Mouse (Mus musculus) hindbrain, postnatal 0 days (tissue): ENCODE measurements around the gene H2-DMb1. TPM values are rescaled to one million over a fixed set of nuclear protein-coding genes. Genes with fewer than 3 reads are reported as not detected.
A peak's percentile ranks its signal among the peaks of the same experiment; 100 is the strongest.
"Not testable (repeated sequence)": the region's sequence is repeated elsewhere in the genome, so short reads cannot be mapped to it uniquely, and the experiment has no call there.

ENCODE experiments used
- ATAC-seq: fragments of 200-750 bp; cut with Nextera tagmentation; 2 replicates; pipeline ENCODE4 v1.8.0; 2017; ENCODE audit warnings: mild to moderate bottlenecking, moderate TSS enrichment, moderate library complexity
- DNase-seq: peaks from one replicate; pipeline ENCODE4 v3.0.0-alpha.2; 2015; ENCODE audit warnings: low spot score
- H3K27ac ChIP-seq: fragments of 300-500 bp; sonication (generic); 2 replicates; pipeline ENCODE4 v1.5.1; 2014; ENCODE audit warnings: mild to moderate bottlenecking
- H3K27me3 ChIP-seq: fragments of 300-500 bp; sonication (generic); 2 replicates; pipeline ENCODE4 v1.6.1; 2014; ENCODE audit warnings: low read length, mixed read lengths; ENCODE audit not compliant: insufficient read depth
- H3K36me3 ChIP-seq: fragments of 300-500 bp; sonication (generic); 2 replicates; pipeline ENCODE4 v1.6.1; 2014; ENCODE audit warnings: low read length, mixed read lengths; ENCODE audit not compliant: insufficient read depth
- H3K4me1 ChIP-seq: fragments of 300-500 bp; sonication (generic); 2 replicates; pipeline ENCODE4 v1.6.1; 2014; ENCODE audit warnings: antibody characterized with exemption, low read length, mixed read lengths; ENCODE audit not compliant: insufficient read depth
- H3K4me2 ChIP-seq: fragments of 300-500 bp; sonication (generic); 2 replicates; pipeline ENCODE4 v1.6.1; 2014; ENCODE audit warnings: low read depth, mild to moderate bottlenecking, low read length, moderate library complexity, mixed read lengths
- H3K4me3 ChIP-seq: fragments of 300-500 bp; sonication (generic); 2 replicates; pipeline ENCODE4 v1.5.1; 2014; ENCODE audit warnings: low read length
- H3K9ac ChIP-seq: fragments of 300-500 bp; sonication (generic); replicated peaks from 2 replicates; pipeline ENCODE4 v1.6.1; 2014; ENCODE audit warnings: mild to moderate bottlenecking, low read length, moderate library complexity, mixed read lengths
- H3K9me3 ChIP-seq: fragments of 300-500 bp; sonication (generic); 2 replicates; pipeline ENCODE4 v1.6.1; 2016; ENCODE audit warnings: low read length, mixed read lengths
- CTCF ChIP-seq: IDR thresholded peaks from 2 replicates; pipeline ENCODE4 v1.5.1; 2016; ENCODE audit warnings: antibody characterized with exemption, control low read depth, low read depth
- WGBS: fragments of 180-500 bp; shearing (Covaris S2); extraction: QIAGEN DNeasy Blood & Tissue Kit; methylation state at CpG from one replicate; pipeline ENCODE4 v1.1.7; 2014; 5-methylcytosine and 5-hydroxymethylcytosine counted together
- polyA plus RNA-seq: library from polyadenylated mRNA; unstranded; fragments of >200 nt; fragmentation: Nextera tagmentation; extraction: Ambion mirVana; gene quantifications from 2 replicates; pipeline ENCODE4 v1.2.1, GENCODE M21; 2015
- total RNA-seq: library from RNA; depleted of rRNA; stranded (reverse); fragments of >200 nt; gene quantifications from 2 replicates; pipeline ENCODE4 v1.2.3, GENCODE M21; 2014

Gene H2-DMb1
- total and polyA plus RNA-seq, 2 experiments from 2014 or later = 1.8 to 3.0 TPM

- DNase-seq (no peak), ATAC-seq (no peak)
- 80% methylated on average over 7 of the region's 7 CpGs for WGBS
- Histone ChIP-seq H3K27ac (no peak overlapping the region), H3K4me3 (no peak overlapping the region), H3K9ac (no peak overlapping the region), H3K9me3 (no peaks in the 10 kb centered on the region), H3K36me3 (no peaks in the 10 kb centered on the region), H3K27me3 (peaks cover 33% of the 10 kb centered on the region), H3K4me2 (no peak overlapping the region), H3K4me1 (peaks cover 4% of the 10 kb centered on the region; the same call in 1 of the 2 replicates)
- TF ChIP-seq CTCF = no peak
These were observed 10.3 kb upstream of the H2-DMb1 start for GRCm38 (mm10) chr17:34142456-34143010.

GRCm38 (mm10) chr17:34143033-34143432 lies 9.8 kb upstream of the H2-DMb1 start, which contains the start of gene H2-DMb2:
TSS of gene H2-DMb2 (plus strand) at chr17:34143307.
- no peak for TF ChIP-seq CTCF
- DNase-seq (no peak), ATAC-seq (no peak)
- H3K27me3 ChIP-seq = peaks cover 28% of the 10 kb centered on the region
- H3K9ac ChIP-seq = no peak within 1 kb of the TSS
- WGBS = 30% methylated on average over 7 of the region's 7 CpGs
- H3K4me2 ChIP-seq = no peak within 1 kb of the TSS
- H3K4me3 ChIP-seq = no peak within 1 kb of the TSS
- H3K27ac ChIP-seq = no peak within 1 kb of the TSS
- H3K36me3 ChIP-seq = no peaks in the 10 kb centered on the region
- no peaks in the 10 kb centered on the region for H3K9me3 ChIP-seq
- peaks cover 4% of the 10 kb centered on the region; the same call in 1 of the 2 replicates for H3K4me1 ChIP-seq

DNA sequence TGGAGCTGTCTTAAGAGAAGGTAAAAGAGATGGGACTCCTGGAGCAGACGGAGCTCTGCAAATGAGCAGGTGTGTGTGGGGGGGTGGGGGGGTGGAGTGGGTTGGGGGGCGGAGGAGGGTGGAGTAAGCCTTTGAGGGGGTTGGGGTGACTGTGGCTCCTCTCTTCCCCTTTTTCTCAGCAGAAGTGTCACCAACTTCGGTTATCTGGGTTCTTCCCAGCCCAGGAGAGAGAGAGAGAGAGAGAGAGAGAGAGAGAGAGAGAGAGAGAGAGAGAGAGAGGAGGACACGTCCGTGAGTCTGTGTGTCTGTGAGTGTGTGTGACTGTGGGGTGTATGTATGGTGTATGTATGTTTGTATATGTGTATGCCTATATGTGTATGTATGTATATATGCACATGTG lies 9.4 kb upstream of the H2-DMb1 start:
- Histone ChIP-seq H3K9ac (no peak overlapping the region), H3K4me3 (no peak overlapping the region), H3K4me1 (peaks cover 4% of the 10 kb centered on the region; the same call in 1 of the 2 replicates), H3K4me2 (no peak overlapping the region), H3K36me3 (no peaks in the 10 kb centered on the region), H3K9me3 (no peaks in the 10 kb centered on the region), H3K27ac (no peak overlapping the region), H3K27me3 (peaks cover 24% of the 10 kb centered on the region)
- WGBS = 62% methylated on average over 5 of the region's 5 CpGs
- ATAC-seq = no peak
- no peak for TF ChIP-seq CTCF
- no peak for DNase-seq

- not testable (repeated sequence) for H3K4me1 ChIP-seq, H3K4me2 ChIP-seq, H3K9me3 ChIP-seq, H3K9ac ChIP-seq, H3K4me3 ChIP-seq, H3K36me3 ChIP-seq, H3K27ac ChIP-seq, ATAC-seq, DNase-seq
- H3K27me3 ChIP-seq = peaks cover 17% of the 10 kb centered on the region
- WGBS = 93% methylated on average over 4 of the region's 4 CpGs
These were observed 8.7 kb upstream of the H2-DMb1 start for GRCm38 (mm10) chr17:34144221-34144620.

- H3K27ac ChIP-seq = no peak overlapping the region
- no peak for ATAC-seq
- H3K9me3 ChIP-seq = no peaks in the 10 kb centered on the region
- no peak overlapping the region for H3K4me2 ChIP-seq
- no peaks in the 10 kb centered on the region for H3K4me1 ChIP-seq
- no peak for DNase-seq
- no peak overlapping the region for H3K4me3 ChIP-seq
- 71% methylated on average over 3 of the region's 3 CpGs for WGBS
- H3K36me3 ChIP-seq = no peaks in the 10 kb centered on the region
- TF ChIP-seq CTCF = no peak
- peaks cover 12% of the 10 kb centered on the region; the same call in 1 of the 2 replicates for H3K27me3 ChIP-seq
- no peak overlapping the region for H3K9ac ChIP-seq
These were observed 7.9 kb upstream of the H2-DMb1 start for GRCm38 (mm10) chr17:34144960-34145371.

DNA sequence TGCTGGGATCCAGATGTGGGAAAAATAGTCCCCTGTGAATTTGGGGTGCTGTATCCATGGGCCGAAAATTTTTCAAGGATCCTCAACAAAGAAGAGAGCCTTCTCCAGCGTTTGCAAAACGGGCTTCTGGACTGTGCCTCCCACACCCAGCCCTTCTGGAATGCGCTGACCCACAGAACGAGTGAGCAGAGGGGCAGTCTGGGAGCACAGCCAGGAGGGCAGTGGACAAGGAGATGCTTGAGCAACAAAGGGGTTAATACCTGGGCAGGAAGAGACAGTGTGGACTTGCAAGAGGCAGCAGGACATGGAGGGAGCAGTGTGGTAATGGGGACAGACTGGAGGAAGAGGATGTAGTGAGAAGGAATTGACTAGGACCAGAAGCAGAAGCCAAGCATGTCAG lies 2.7 kb downstream of the H2-DMb1 start:
- Histone ChIP-seq H3K9ac (no peak overlapping the region), H3K9me3 (no peaks in the 10 kb centered on the region), H3K4me1 (no peaks in the 10 kb centered on the region), H3K27me3 (no peaks in the 10 kb centered on the region), H3K4me3 (no peak overlapping the region), H3K27ac (no peak overlapping the region), H3K4me2 (no peak overlapping the region), H3K36me3 (no peaks in the 10 kb centered on the region)
- no peak for ATAC-seq
- no peak for DNase-seq
- WGBS = 60% methylated on average over 5 of the region's 5 CpGs
- TF ChIP-seq CTCF = no peak

DNA sequence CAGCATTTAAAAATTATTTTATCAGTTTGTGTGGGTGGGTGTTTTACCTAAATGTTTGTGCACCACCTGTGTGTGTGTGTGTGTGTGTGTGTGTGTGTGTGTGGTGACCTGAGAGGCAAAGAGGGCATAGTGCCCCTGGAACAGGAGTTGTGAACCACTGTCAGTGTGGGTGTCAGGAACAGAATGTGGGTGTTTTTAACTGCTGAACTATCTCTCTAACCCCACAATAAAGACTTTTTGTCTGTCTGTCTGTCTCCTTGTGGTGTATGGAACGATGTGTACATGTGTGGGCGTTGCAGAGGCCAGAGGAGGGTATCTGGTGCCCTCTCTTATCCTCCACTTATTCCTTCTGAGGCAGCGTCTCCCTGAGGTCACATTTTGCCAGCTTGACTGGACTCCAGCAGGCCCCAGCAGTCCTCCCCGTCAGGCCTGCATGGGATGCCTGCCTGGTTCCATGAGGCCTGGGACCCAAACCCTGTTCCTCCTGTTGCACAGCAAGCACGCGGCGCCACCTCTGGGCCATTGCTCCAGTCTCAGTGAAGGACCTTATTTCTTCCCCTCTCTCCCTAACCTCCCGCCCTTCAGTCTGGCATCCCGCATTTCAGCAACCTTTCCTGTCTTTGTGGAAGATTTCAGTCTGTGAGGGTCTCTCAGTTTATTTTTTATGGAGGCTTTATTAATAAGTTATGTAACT lies 11.5 kb downstream of the H2-DMb1 start:
- Histone ChIP-seq H3K9me3 (no peaks in the 10 kb centered on the region), H3K27me3 (no peaks in the 10 kb centered on the region), H3K36me3 (no peaks in the 10 kb centered on the region), H3K4me3 (no peak overlapping the region), H3K9ac (no peak overlapping the region), H3K27ac (no peak overlapping the region), H3K4me1 (no peaks in the 10 kb centered on the region), H3K4me2 (no peak overlapping the region)
- peak; percentile 38 for TF ChIP-seq CTCF
- no peak for DNase-seq
- 43% methylated on average over 9 of the region's 9 CpGs for WGBS
- ATAC-seq = no peak
